Mouse (Mus musculus): Measurements from ENCODE around the gene Gsdme. TPM values are rescaled to one million over a fixed set of nuclear protein-coding genes. Genes with fewer than 3 reads are reported as not detected.

Gene Gsdme
- polyA plus RNA-seq, 1 experiment from 2014 or later: 54.5 TPM

DNA sequence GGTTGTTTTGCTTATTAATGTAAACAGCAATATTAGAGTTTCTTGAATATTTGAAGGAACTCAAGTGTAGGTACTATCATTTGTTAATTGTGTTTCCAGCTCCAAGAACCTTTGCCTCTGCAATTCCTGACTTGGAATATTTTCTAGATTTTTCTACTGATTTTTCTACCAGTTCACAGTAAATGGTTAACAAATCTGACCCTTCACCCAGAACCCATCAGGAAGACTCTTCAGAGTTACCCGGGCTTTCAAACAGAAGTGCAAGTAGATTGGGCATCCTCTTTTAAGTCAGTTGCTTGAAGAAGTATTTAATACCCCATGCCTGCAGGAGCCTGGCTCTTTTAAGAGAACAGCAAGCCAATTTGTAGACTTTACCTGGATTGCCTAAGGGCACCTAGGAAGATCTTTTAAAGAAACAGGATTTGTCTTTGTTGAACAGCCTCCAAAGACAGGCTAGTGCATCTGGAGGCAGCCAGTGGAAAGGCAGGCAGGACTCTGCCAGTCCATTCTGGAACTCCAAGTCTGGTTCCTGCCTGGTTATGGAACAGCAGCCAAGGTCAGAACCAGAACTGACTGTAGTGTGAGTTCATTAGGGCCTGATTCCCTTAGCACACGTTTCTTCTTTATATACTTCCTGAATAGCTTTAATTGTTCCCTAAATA lies 48.8 kb downstream of the Gsdme start:
- Histone ChIP-seq H3K9me3 (replicated peaks; ENCODE audit: low read length) (no peaks in the 10 kb centered on the region), H3K4me1 (replicated peaks; ENCODE audit: insufficient read depth, low read length) (no peaks in the 10 kb centered on the region), H3K27ac (no peak overlapping the region), H3K36me3 (ENCODE audit: insufficient read depth, low read length) (no peaks in the 10 kb centered on the region), H3K9ac (ENCODE audit: low read depth, low read length) (no peak overlapping the region), H3K4me3 (replicated peaks; ENCODE audit: low read depth, low read length) (no peak overlapping the region), H3K27me3 (ENCODE audit: insufficient read depth, low read length) (no peaks in the 10 kb centered on the region), H3K4me2 (ENCODE audit: low read length) (no peak overlapping the region)
- WGBS: 41% methylated on average over 2 of the region's 2 CpGs
- DNase-seq (ENCODE audit: low spot score) (no peak), ATAC-seq (replicated peaks; ENCODE audit: low FRiP score, low read depth) (no peak)
- no peak for TF ChIP-seq CTCF (IDR thresholded peaks at IDR 0.05; ENCODE audit: low read depth)

DNA sequence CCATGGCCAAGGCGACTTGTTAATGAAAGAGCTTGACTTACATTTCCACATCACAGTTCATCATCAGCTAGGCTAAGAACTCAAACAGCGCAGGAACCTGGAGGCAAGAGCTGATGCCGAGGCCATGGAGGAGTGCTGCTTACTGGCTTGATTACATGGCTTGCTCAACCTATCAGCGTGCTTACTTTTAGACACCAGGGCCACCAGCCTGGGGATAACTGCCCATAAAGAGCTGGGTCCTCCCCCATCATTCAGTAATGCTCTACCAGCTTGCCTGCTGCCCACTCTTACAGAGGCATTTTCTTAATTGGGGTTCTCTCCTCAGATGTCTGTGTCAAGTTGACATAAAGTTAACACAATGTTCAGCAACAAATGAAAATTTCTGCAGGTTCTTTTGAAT lies 58.6 kb downstream of the Gsdme start:
- Histone ChIP-seq H3K27me3 (ENCODE audit: insufficient read depth, low read length) (no peaks in the 10 kb centered on the region), H3K4me1 (replicated peaks; ENCODE audit: insufficient read depth, low read length) (no peaks in the 10 kb centered on the region), H3K4me2 (ENCODE audit: low read length) (no peak overlapping the region), H3K9me3 (replicated peaks; ENCODE audit: low read length) (no peaks in the 10 kb centered on the region), H3K4me3 (replicated peaks; ENCODE audit: low read depth, low read length) (no peak overlapping the region), H3K27ac (no peak overlapping the region), H3K36me3 (ENCODE audit: insufficient read depth, low read length) (no peaks in the 10 kb centered on the region), H3K9ac (ENCODE audit: low read depth, low read length) (no peak overlapping the region)
- DNase-seq (ENCODE audit: low spot score): peak; percentile 57
- WGBS: 70% methylated on average over 4 of the region's 4 CpGs
- TF ChIP-seq CTCF (IDR thresholded peaks at IDR 0.05; ENCODE audit: low read depth): no peak
- ATAC-seq (replicated peaks; ENCODE audit: low FRiP score, low read depth): no peak; the same call in 1 of the 2 replicates

DNA sequence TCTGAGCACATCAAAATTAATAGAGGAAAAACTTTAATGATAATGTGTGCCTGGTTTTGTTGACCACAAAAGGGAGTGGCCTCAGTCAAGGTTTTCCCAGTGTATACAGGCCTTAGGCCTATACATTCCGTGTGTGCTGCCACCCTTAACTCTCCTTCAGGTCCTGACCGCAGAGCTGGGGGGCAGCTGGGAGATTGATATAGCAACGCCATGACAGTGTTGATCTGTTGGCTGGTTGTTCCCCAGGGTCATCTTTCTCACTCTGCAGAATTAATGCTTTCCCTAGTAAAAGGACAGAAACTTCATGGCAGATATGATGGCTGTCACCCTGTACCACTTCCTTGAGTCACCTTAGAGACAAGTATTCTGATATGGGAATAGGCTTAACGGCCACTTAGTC lies 59.3 kb downstream of the Gsdme start:
- no peak for ATAC-seq (replicated peaks; ENCODE audit: low FRiP score, low read depth)
- H3K4me3 ChIP-seq (replicated peaks; ENCODE audit: low read depth, low read length): no peak overlapping the region
- H3K4me2 ChIP-seq (ENCODE audit: low read length): no peak overlapping the region
- H3K27ac ChIP-seq: no peak overlapping the region
- H3K9ac ChIP-seq (ENCODE audit: low read depth, low read length): no peak overlapping the region
- H3K36me3 ChIP-seq (ENCODE audit: insufficient read depth, low read length): no peaks in the 10 kb centered on the region
- no peaks in the 10 kb centered on the region for H3K9me3 ChIP-seq (replicated peaks; ENCODE audit: low read length)
- H3K27me3 ChIP-seq (ENCODE audit: insufficient read depth, low read length): no peaks in the 10 kb centered on the region
- no peaks in the 10 kb centered on the region for H3K4me1 ChIP-seq (replicated peaks; ENCODE audit: insufficient read depth, low read length)
- no peak for TF ChIP-seq CTCF (IDR thresholded peaks at IDR 0.05; ENCODE audit: low read depth)
- 62% methylated on average over 4 of the region's 4 CpGs for WGBS
- DNase-seq (ENCODE audit: low spot score): no peak

DNA sequence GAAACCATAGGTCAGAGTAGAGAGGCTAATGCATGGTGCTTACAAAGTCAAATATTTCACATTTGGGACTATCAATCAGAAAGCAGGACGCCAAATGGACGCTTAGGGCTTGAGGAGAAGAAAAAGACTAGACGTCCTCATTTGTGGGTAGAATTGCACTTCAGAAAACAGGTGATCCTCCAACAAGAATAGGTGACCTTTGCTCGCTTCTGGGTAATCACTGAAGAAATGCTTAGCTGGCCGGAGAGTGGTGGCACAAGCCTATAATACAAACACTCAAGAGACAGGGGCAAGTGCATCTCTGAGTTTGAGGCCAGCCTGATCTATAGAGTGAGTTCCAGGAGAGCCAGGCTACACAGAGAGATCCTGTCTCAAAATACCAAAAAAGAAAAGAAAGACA lies 69.8 kb downstream of the Gsdme start:
- no peak for TF ChIP-seq CTCF (IDR thresholded peaks at IDR 0.05; ENCODE audit: low read depth)
- Histone ChIP-seq H3K9ac (ENCODE audit: low read depth, low read length) (no peak overlapping the region), H3K27me3 (ENCODE audit: insufficient read depth, low read length) (no peaks in the 10 kb centered on the region), H3K27ac (no peak overlapping the region), H3K4me1 (replicated peaks; ENCODE audit: insufficient read depth, low read length) (no peaks in the 10 kb centered on the region), H3K4me3 (replicated peaks; ENCODE audit: low read depth, low read length) (no peak overlapping the region), H3K36me3 (ENCODE audit: insufficient read depth, low read length) (peaks cover 18% of the 10 kb centered on the region), H3K4me2 (ENCODE audit: low read length) (no peak overlapping the region), H3K9me3 (replicated peaks; ENCODE audit: low read length) (no peaks in the 10 kb centered on the region)
- ATAC-seq (replicated peaks; ENCODE audit: low FRiP score, low read depth): no peak
- 73% methylated on average over 5 of the region's 5 CpGs for WGBS
- DNase-seq (ENCODE audit: low spot score): no peak

DNA sequence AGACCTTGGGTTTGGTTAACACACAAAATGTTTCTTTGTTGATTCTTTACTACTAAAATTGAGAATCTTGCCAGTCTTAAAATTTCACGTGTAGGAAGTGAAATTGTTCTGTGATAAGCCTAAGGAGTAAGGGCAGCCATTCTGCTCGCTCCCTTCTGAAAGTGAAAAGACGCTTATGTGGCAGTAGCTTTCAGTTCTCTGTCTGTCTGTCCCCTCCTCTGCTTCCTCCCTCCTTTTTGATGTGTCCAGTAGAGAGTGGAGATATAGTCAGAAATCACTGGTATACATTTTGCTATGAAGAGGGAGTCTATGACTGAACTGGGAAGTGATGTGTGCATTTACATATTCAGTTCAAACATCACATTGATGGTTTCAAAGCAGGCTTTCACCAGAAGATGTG lies 70.8 kb downstream of the Gsdme start:
- WGBS: 74% methylated on average over 3 of the region's 3 CpGs

DNA sequence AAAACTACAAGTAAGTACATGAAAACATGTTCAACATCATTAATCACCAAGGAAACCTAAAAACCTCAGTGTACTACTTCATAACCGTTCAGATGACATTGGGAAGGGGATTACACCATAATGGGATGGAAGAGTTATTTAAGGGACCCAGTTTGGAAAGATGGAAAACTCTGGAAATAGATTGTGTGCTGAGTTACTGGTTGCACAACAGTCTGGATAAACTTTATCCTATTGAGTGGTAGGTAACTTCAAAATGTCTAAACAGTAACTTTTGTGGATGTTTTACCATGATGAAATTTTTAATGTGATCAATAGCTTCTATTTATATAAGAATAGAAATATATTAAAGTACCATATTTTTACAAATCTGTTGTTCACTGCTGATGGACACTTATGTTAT lies 71.5 kb downstream of the Gsdme start:
- no peaks in the 10 kb centered on the region for H3K27me3 ChIP-seq (ENCODE audit: insufficient read depth, low read length)
- no peak overlapping the region for H3K9ac ChIP-seq (ENCODE audit: low read depth, low read length)
- WGBS: 67% methylated on average over 1 of the region's 1 CpGs
- TF ChIP-seq CTCF (IDR thresholded peaks at IDR 0.05; ENCODE audit: low read depth): no peak
- no peak for ATAC-seq (replicated peaks; ENCODE audit: low FRiP score, low read depth)
- H3K4me1 ChIP-seq (replicated peaks; ENCODE audit: insufficient read depth, low read length): no peaks in the 10 kb centered on the region
- H3K4me3 ChIP-seq (replicated peaks; ENCODE audit: low read depth, low read length): no peak overlapping the region
- peaks cover 18% of the 10 kb centered on the region for H3K36me3 ChIP-seq (ENCODE audit: insufficient read depth, low read length)
- H3K9me3 ChIP-seq (replicated peaks; ENCODE audit: low read length): no peaks in the 10 kb centered on the region
- no peak for DNase-seq (ENCODE audit: low spot score)
- no peak overlapping the region for H3K4me2 ChIP-seq (ENCODE audit: low read length)
- H3K27ac ChIP-seq: no peak overlapping the region

More for the DNA sequence above, 70.8 kb downstream of the Gsdme start:
- ATAC-seq (replicated peaks; ENCODE audit: low FRiP score, low read depth) (no peak), DNase-seq (ENCODE audit: low spot score) (no peak)
- no peak overlapping the region for H3K4me3 ChIP-seq (replicated peaks; ENCODE audit: low read depth, low read length)
- no peaks in the 10 kb centered on the region for H3K27me3 ChIP-seq (ENCODE audit: insufficient read depth, low read length)
- H3K4me2 ChIP-seq (ENCODE audit: low read length): no peak overlapping the region
- H3K36me3 ChIP-seq (ENCODE audit: insufficient read depth, low read length): peaks cover 18% of the 10 kb centered on the region
- TF ChIP-seq CTCF (IDR thresholded peaks at IDR 0.05; ENCODE audit: low read depth): no peak
- no peaks in the 10 kb centered on the region for H3K4me1 ChIP-seq (replicated peaks; ENCODE audit: insufficient read depth, low read length)
- H3K27ac ChIP-seq: no peak overlapping the region
- H3K9ac ChIP-seq (ENCODE audit: low read depth, low read length): no peak overlapping the region
- H3K9me3 ChIP-seq (replicated peaks; ENCODE audit: low read length): no peaks in the 10 kb centered on the region

DNA sequence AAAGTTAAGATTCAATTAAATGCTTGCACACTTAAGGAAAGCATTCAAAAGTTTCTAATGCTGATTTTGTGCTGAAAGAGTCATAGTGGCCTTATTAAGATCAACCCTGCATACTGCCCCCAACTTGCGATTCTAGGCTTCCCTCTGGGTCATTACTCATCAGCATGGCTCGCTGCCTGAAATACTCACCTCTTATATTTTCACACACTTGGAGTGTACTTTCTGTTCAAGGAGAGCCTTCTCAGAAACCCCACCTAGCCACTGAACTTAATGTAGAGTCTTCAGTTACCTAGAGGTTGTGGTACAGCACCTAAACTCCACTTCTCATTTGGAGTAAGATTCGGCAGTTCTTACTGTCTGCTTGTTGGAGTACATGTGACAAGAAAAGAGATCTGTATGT lies 72.1 kb downstream of the Gsdme start:
- ATAC-seq (replicated peaks; ENCODE audit: low FRiP score, low read depth) (no peak), DNase-seq (ENCODE audit: low spot score) (no peak)
- Histone ChIP-seq H3K36me3 (ENCODE audit: insufficient read depth, low read length) (peaks cover 18% of the 10 kb centered on the region), H3K9ac (ENCODE audit: low read depth, low read length) (no peak overlapping the region), H3K4me2 (ENCODE audit: low read length) (no peak overlapping the region), H3K4me3 (replicated peaks; ENCODE audit: low read depth, low read length) (no peak overlapping the region), H3K4me1 (replicated peaks; ENCODE audit: insufficient read depth, low read length) (no peaks in the 10 kb centered on the region), H3K27me3 (ENCODE audit: insufficient read depth, low read length) (no peaks in the 10 kb centered on the region), H3K9me3 (replicated peaks; ENCODE audit: low read length) (no peaks in the 10 kb centered on the region), H3K27ac (no peak overlapping the region)
- WGBS: 78% methylated on average over 3 of the region's 3 CpGs
- no peak for TF ChIP-seq CTCF (IDR thresholded peaks at IDR 0.05; ENCODE audit: low read depth)

Measured in kidney, postnatal 0 days (tissue).